Mouse (Mus musculus): Measurements from ENCODE around the gene Stk24. TPM values are rescaled to one million over a fixed set of nuclear protein-coding genes. Genes with fewer than 3 reads are reported as not detected.

Gene Stk24
- polyA plus RNA-seq, 1 experiment from 2014 or later: 45.3 TPM

GRCm38 (mm10) chr14:121322641-121323040 is 57.2 kb downstream of the Stk24 start:
- 91% methylated on average over 7 of the region's 7 CpGs for WGBS
- H3K4me3 ChIP-seq (ENCODE audit: low read depth, low read length): no peak overlapping the region
- no peaks in the 10 kb centered on the region; the same call in 1 of the 2 replicates for H3K4me1 ChIP-seq (ENCODE audit: control insufficient read depth, insufficient read depth, low read length)
- H3K9ac ChIP-seq (ENCODE audit: low read length): no peak overlapping the region
- no peaks in the 10 kb centered on the region for H3K27me3 ChIP-seq (ENCODE audit: control insufficient read depth, insufficient read depth, low read length)
- H3K36me3 ChIP-seq (ENCODE audit: control insufficient read depth, insufficient read depth, low read length): no peaks in the 10 kb centered on the region
- no peak overlapping the region for H3K27ac ChIP-seq (replicated peaks; ENCODE audit: low read depth, low read length)
- no peak for ATAC-seq (ENCODE audit: insufficient number of reproducible peaks, low FRiP score, low TSS enrichment, low read depth)
- no peaks in the 10 kb centered on the region for H3K9me3 ChIP-seq (ENCODE audit: control insufficient read depth, low read length)
- H3K4me2 ChIP-seq (ENCODE audit: low read depth, severe bottlenecking): no peak overlapping the region
- DNase-seq (ENCODE audit: low spot score): no peak

GRCm38 (mm10) chr14:121322150-121322549 is 57.7 kb downstream of the Stk24 start:
- no peak for ATAC-seq (ENCODE audit: insufficient number of reproducible peaks, low FRiP score, low TSS enrichment, low read depth)
- no peak overlapping the region for H3K9ac ChIP-seq (ENCODE audit: low read length)
- no peaks in the 10 kb centered on the region for H3K9me3 ChIP-seq (ENCODE audit: control insufficient read depth, low read length)
- no peak overlapping the region for H3K4me2 ChIP-seq (ENCODE audit: low read depth, severe bottlenecking)
- 88% methylated on average over 5 of the region's 5 CpGs for WGBS
- DNase-seq (ENCODE audit: low spot score): no peak
- no peaks in the 10 kb centered on the region for H3K27me3 ChIP-seq (ENCODE audit: control insufficient read depth, insufficient read depth, low read length)
- no peak overlapping the region for H3K4me3 ChIP-seq (ENCODE audit: low read depth, low read length)
- 0 out of 2 replicates have a peak, but pooled peaks cover 3% of the 10 kb centered on the region for H3K4me1 ChIP-seq (ENCODE audit: control insufficient read depth, insufficient read depth, low read length)
- no peak overlapping the region for H3K27ac ChIP-seq (replicated peaks; ENCODE audit: low read depth, low read length)
- H3K36me3 ChIP-seq (ENCODE audit: control insufficient read depth, insufficient read depth, low read length): no peaks in the 10 kb centered on the region

- WGBS: 80% methylated on average over 5 of the region's 5 CpGs
- no peak for ATAC-seq (ENCODE audit: insufficient number of reproducible peaks, low FRiP score, low TSS enrichment, low read depth)
- Histone ChIP-seq H3K36me3 (ENCODE audit: control insufficient read depth, insufficient read depth, low read length) (no peaks in the 10 kb centered on the region), H3K27ac (replicated peaks; ENCODE audit: low read depth, low read length) (no peak overlapping the region), H3K4me1 (ENCODE audit: control insufficient read depth, insufficient read depth, low read length) (0 out of 2 replicates have a peak, but pooled peaks cover 3% of the 10 kb centered on the region), H3K4me3 (ENCODE audit: low read depth, low read length) (no peak overlapping the region), H3K4me2 (ENCODE audit: low read depth, severe bottlenecking) (no peak overlapping the region), H3K27me3 (ENCODE audit: control insufficient read depth, insufficient read depth, low read length) (no peaks in the 10 kb centered on the region), H3K9ac (ENCODE audit: low read length) (no peak overlapping the region), H3K9me3 (ENCODE audit: control insufficient read depth, low read length) (no peaks in the 10 kb centered on the region)
- DNase-seq (ENCODE audit: low spot score): no peak
Measured at GRCm38 (mm10) chr14:121318382-121318781, 61.4 kb downstream of the Stk24 start.

- no peak overlapping the region for H3K9ac ChIP-seq (ENCODE audit: low read length)
- H3K27ac ChIP-seq (replicated peaks; ENCODE audit: low read depth, low read length): no peak overlapping the region
- H3K9me3 ChIP-seq (ENCODE audit: control insufficient read depth, low read length): no peaks in the 10 kb centered on the region
- H3K4me1 ChIP-seq (ENCODE audit: control insufficient read depth, insufficient read depth, low read length): 0 out of 2 replicates have a peak, but pooled peaks cover 3% of the 10 kb centered on the region
- H3K27me3 ChIP-seq (ENCODE audit: control insufficient read depth, insufficient read depth, low read length): no peaks in the 10 kb centered on the region
- DNase-seq (ENCODE audit: low spot score) (no peak), ATAC-seq (ENCODE audit: insufficient number of reproducible peaks, low FRiP score, low TSS enrichment, low read depth) (no peak)
- H3K36me3 ChIP-seq (ENCODE audit: control insufficient read depth, insufficient read depth, low read length): no peaks in the 10 kb centered on the region
- H3K4me3 ChIP-seq (ENCODE audit: low read depth, low read length): no peak overlapping the region
- no peak overlapping the region for H3K4me2 ChIP-seq (ENCODE audit: low read depth, severe bottlenecking)
- WGBS: 96% methylated on average over 3 of the region's 3 CpGs
Measured at GRCm38 (mm10) chr14:121317312-121317671, 62.5 kb downstream of the Stk24 start.

GRCm38 (mm10) chr14:121316631-121317311 is 63.0 kb downstream of the Stk24 start:
- WGBS: 81% methylated on average over 13 of the region's 13 CpGs
- no peaks in the 10 kb centered on the region for H3K9me3 ChIP-seq (ENCODE audit: control insufficient read depth, low read length)
- no peaks in the 10 kb centered on the region for H3K27me3 ChIP-seq (ENCODE audit: control insufficient read depth, insufficient read depth, low read length)
- H3K4me2 ChIP-seq (ENCODE audit: low read depth, severe bottlenecking): no peak overlapping the region
- no peak for ATAC-seq (ENCODE audit: insufficient number of reproducible peaks, low FRiP score, low TSS enrichment, low read depth)
- no peak for DNase-seq (ENCODE audit: low spot score)
- H3K4me3 ChIP-seq (ENCODE audit: low read depth, low read length): no peak overlapping the region
- H3K9ac ChIP-seq (ENCODE audit: low read length): no peak overlapping the region
- no peak overlapping the region for H3K27ac ChIP-seq (replicated peaks; ENCODE audit: low read depth, low read length)
- 0 out of 2 replicates have a peak, but pooled peaks cover 3% of the 10 kb centered on the region for H3K4me1 ChIP-seq (ENCODE audit: control insufficient read depth, insufficient read depth, low read length)
- H3K36me3 ChIP-seq (ENCODE audit: control insufficient read depth, insufficient read depth, low read length): no peaks in the 10 kb centered on the region

- H3K36me3 ChIP-seq (ENCODE audit: control insufficient read depth, insufficient read depth, low read length): no peaks in the 10 kb centered on the region
- no peak overlapping the region for H3K27ac ChIP-seq (replicated peaks; ENCODE audit: low read depth, low read length)
- H3K27me3 ChIP-seq (ENCODE audit: control insufficient read depth, insufficient read depth, low read length): no peaks in the 10 kb centered on the region
- H3K4me2 ChIP-seq (ENCODE audit: low read depth, severe bottlenecking): no peak overlapping the region
- no peaks in the 10 kb centered on the region for H3K9me3 ChIP-seq (ENCODE audit: control insufficient read depth, low read length)
- H3K4me1 ChIP-seq (ENCODE audit: control insufficient read depth, insufficient read depth, low read length): 0 out of 2 replicates have a peak, but pooled peaks cover 3% of the 10 kb centered on the region
- H3K9ac ChIP-seq (ENCODE audit: low read length): no peak overlapping the region
- H3K4me3 ChIP-seq (ENCODE audit: low read depth, low read length): no peak overlapping the region
- no peak for ATAC-seq (ENCODE audit: insufficient number of reproducible peaks, low FRiP score, low TSS enrichment, low read depth)
- 45% methylated on average over 5 of the region's 5 CpGs for WGBS
- DNase-seq (ENCODE audit: low spot score): peak; percentile 28
Measured at GRCm38 (mm10) chr14:121316136-121316535, 63.7 kb downstream of the Stk24 start.

GRCm38 (mm10) chr14:121314934-121315333 is 64.9 kb downstream of the Stk24 start:
- H3K4me2 ChIP-seq (ENCODE audit: low read depth, severe bottlenecking): no peak overlapping the region
- WGBS: 89% methylated on average over 3 of the region's 3 CpGs
- no peaks in the 10 kb centered on the region for H3K27me3 ChIP-seq (ENCODE audit: control insufficient read depth, insufficient read depth, low read length)
- no peaks in the 10 kb centered on the region for H3K9me3 ChIP-seq (ENCODE audit: control insufficient read depth, low read length)
- no peaks in the 10 kb centered on the region for H3K36me3 ChIP-seq (ENCODE audit: control insufficient read depth, insufficient read depth, low read length)
- H3K9ac ChIP-seq (ENCODE audit: low read length): no peak overlapping the region
- ATAC-seq (ENCODE audit: insufficient number of reproducible peaks, low FRiP score, low TSS enrichment, low read depth): no peak
- DNase-seq (ENCODE audit: low spot score): no peak
- no peak overlapping the region for H3K27ac ChIP-seq (replicated peaks; ENCODE audit: low read depth, low read length)
- no peak overlapping the region for H3K4me3 ChIP-seq (ENCODE audit: low read depth, low read length)
- H3K4me1 ChIP-seq (ENCODE audit: control insufficient read depth, insufficient read depth, low read length): peaks cover 3% of the 10 kb centered on the region; the same call in 1 of the 2 replicates

GRCm38 (mm10) chr14:121313283-121313682 is 66.5 kb downstream of the Stk24 start:
- no peaks in the 10 kb centered on the region for H3K27me3 ChIP-seq (ENCODE audit: control insufficient read depth, insufficient read depth, low read length)

GRCm38 (mm10) chr14:121311083-121311482 is 68.7 kb downstream of the Stk24 start:
- H3K36me3 ChIP-seq (ENCODE audit: control insufficient read depth, insufficient read depth, low read length): no peaks in the 10 kb centered on the region
- 85% methylated on average over 2 of the region's 2 CpGs for WGBS
- H3K4me2 ChIP-seq (ENCODE audit: low read depth, severe bottlenecking): no peak overlapping the region
- no peak overlapping the region for H3K27ac ChIP-seq (replicated peaks; ENCODE audit: low read depth, low read length)
- H3K27me3 ChIP-seq (ENCODE audit: control insufficient read depth, insufficient read depth, low read length): no peaks in the 10 kb centered on the region
- H3K9me3 ChIP-seq (ENCODE audit: control insufficient read depth, low read length): no peaks in the 10 kb centered on the region
- DNase-seq (ENCODE audit: low spot score) (no peak), ATAC-seq (ENCODE audit: insufficient number of reproducible peaks, low FRiP score, low TSS enrichment, low read depth) (no peak)
- no peaks in the 10 kb centered on the region; the same call in 1 of the 2 replicates for H3K4me1 ChIP-seq (ENCODE audit: control insufficient read depth, insufficient read depth, low read length)
- no peak overlapping the region for H3K4me3 ChIP-seq (ENCODE audit: low read depth, low read length)
- H3K9ac ChIP-seq (ENCODE audit: low read length): no peak overlapping the region

More at GRCm38 (mm10) chr14:121313283-121313682, 66.5 kb downstream of the Stk24 start:
- Histone ChIP-seq H3K9me3 (ENCODE audit: control insufficient read depth, low read length) (no peaks in the 10 kb centered on the region), H3K9ac (ENCODE audit: low read length) (no peak overlapping the region), H3K4me1 (ENCODE audit: control insufficient read depth, insufficient read depth, low read length) (peaks cover 3% of the 10 kb centered on the region; the same call in 1 of the 2 replicates), H3K4me3 (ENCODE audit: low read depth, low read length) (no peak overlapping the region), H3K27ac (replicated peaks; ENCODE audit: low read depth, low read length) (no peak overlapping the region), H3K4me2 (ENCODE audit: low read depth, severe bottlenecking) (no peak overlapping the region), H3K36me3 (ENCODE audit: control insufficient read depth, insufficient read depth, low read length) (no peaks in the 10 kb centered on the region)
- ATAC-seq (ENCODE audit: insufficient number of reproducible peaks, low FRiP score, low TSS enrichment, low read depth) (no peak), DNase-seq (ENCODE audit: low spot score) (no peak)
- WGBS: 96% methylated on average over 10 of the region's 10 CpGs
